Mouse (Mus musculus) CH12F3 (cell line): ENCODE results near the gene Nckap5.

Experiments
- in situ Hi-C: fragments of 300-500 bp; cut with MboI; formaldehyde crosslinking; loops from 2 replicates; pipeline ENCODE4 v1.14.3; 2020; ENCODE audit warnings: low sequenced_read_pairs

Nckap5 gene

DNA sequence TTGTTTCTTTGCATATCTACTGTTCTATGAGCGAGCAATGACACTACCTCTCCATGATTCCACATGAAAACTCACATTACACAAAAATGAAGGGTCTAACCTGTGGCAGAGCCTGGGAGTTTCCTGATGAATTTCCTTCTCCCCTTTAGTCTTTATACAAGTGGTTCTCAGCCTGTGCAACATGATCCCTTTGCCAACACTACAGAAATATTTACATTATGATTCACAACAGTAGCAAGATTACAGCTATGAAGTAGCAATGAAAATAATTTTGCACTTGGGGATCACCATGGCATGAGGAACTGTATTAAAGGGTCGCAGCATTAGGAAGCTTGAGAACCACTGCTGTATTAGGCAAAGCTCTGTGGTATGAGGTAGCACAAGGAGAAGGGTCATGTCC, 191.1 kb downstream of the Nckap5 start:
- in situ Hi-C loops: no loop called here

GRCm38 (mm10) chr1:126637515-126637914, 193.1 kb downstream of the Nckap5 start:
- in situ Hi-C loops: no loop called here

DNA sequence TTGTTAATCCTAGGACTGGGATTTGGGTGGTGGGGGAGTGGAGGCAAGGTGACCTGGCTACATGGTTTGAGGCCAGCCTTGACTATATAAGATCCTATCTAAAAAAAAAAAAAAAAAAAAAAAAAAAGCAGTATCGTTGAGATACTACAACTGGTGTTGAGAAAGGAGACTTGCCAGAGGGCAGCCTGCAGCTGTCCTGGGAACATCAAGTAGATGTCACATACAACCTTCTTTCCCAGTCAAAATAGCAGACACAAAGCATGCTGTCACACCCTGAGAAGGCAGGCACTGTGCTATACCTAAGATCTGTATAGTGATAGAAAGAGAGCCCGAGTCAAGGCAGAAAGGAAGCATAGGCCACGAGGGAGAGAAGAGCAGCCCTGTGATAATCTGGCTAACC, 204.4 kb downstream of the Nckap5 start:
- in situ Hi-C loops: no loop called here

- in situ Hi-C loops: no loop called here
Measured at GRCm38 (mm10) chr1:126622036-126622435, 208.6 kb downstream of the Nckap5 start.

GRCm38 (mm10) chr1:126617464-126618041, 213.0 kb downstream of the Nckap5 start:
- in situ Hi-C loops: no loop called here

DNA sequence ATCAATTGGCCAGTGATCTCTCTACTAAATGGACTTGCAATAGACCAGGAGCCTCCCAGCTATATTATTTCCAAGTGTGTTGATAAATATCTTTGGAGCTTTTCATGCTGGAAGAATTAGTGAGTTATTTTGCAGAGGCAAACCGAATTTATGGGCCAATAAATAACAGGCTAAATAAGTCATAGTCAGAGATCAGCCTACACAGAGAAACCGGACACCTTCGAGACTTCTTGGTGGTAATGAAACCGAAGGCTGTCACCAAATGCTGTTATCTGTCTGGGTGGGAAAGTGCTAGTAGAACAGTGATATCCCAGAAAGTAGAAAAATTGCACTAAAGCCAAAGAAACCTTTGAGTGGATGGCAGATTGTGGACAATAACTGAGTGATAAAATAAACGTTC, 213.6 kb downstream of the Nckap5 start:
- in situ Hi-C loops: no loop called here

DNA sequence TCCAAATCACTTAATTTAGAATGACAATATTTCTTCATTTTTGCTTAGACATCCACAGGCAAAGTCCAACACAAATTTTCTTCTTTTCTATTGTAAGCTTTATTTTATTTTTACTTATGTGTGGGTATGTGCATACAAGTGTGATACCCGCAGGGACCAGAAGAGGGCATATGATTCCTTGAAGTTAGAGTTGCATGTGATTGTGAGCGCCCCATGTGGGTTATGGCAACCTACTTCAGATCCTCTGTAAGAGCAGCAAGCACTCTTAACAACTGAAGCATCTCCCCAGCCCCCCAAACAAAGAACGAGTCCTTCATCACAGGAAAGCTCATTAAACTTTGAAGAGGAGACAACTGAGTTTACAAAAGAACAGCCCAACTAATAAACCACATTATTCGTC, 217.7 kb downstream of the Nckap5 start:
- in situ Hi-C loops: no loop called here

- in situ Hi-C loops: no loop called here
Measured at GRCm38 (mm10) chr1:126608586-126608985, 222.0 kb downstream of the Nckap5 start.

- in situ Hi-C loops: no loop called here
Measured at GRCm38 (mm10) chr1:126606189-126607080, 224.2 kb downstream of the Nckap5 start.

- in situ Hi-C loops: no loop called here
Measured at GRCm38 (mm10) chr1:126604551-126604950, 226.0 kb downstream of the Nckap5 start.

DNA sequence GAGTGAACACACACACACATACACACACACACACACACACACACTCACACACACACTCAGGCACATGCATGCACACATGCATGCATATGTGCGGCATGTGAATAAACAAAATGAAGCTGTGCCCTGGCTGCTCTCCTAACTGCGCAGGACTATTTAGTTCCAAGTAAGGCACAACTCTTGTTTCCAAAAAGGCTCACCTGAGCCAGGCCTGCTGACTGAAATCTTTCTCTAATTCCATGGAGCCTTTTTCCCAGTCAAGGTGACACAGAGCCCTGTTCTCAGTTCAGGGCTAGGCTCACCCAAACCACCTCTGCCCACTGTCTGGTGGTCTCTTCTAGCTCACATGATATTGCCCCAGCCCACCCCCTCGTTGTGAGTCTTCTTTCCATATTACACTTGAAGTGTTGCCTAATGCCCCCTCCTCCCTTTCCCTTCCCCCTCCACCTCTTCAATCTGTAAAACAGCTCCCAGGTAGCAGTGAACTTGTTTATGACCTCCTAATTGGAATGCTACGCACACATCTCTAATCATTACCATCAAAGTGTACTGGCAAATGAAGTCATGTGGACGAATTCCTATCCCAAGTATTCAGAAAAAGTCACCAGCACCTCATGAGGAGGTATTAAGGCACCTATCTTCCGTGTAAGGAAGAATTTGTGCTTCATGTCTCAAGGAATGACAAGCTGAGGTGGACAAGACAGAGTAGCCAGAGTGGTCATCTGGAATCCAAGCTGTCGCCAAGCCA, 226.7 kb downstream of the Nckap5 start:
- in situ Hi-C loops: no loop called here

- in situ Hi-C loops: no loop called here
Measured at GRCm38 (mm10) chr1:126600596-126600995, 230.0 kb downstream of the Nckap5 start.

GRCm38 (mm10) chr1:126597376-126597775, 233.2 kb downstream of the Nckap5 start:
- in situ Hi-C loops: no loop called here

GRCm38 (mm10) chr1:126594796-126595195, 235.8 kb downstream of the Nckap5 start:
- in situ Hi-C loops: no loop called here

DNA sequence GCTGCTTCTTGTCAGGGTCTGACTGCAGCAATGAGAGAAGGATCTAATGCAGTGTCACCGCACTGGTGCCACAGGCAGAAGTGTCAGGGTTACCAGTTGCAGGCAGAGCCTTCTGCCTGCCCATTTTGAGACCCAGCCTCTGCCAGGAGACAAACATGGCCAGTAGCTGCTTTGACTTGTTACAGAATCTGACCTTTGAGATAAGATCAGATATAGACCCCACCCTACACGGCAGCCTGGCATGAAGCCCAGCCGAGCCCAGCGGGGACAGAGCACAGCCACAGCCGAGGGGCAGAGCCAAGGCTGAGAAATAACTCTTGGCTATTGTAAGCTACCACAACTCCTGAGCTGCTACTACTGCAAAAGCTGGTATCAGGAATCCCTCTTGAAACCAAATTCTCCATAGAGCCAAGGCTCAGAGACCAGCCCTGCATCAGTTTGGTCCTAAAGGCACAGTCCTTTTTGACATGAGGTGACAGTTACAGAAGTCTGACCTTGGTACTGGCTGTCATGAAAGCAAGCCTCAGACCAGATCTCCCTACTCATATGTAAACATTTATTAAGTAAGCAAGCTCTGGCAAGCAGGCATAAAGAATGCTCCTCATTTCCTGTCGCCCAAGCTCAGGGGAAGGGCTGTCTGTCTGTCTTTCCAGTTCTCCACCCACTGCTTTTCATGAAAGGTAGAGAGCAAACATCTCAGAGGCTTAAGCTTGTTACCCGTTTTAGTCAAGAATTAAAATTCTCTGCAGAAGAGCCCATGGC, 237.4 kb downstream of the Nckap5 start:
- in situ Hi-C loops: no loop called here

GRCm38 (mm10) chr1:126590911-126591310, 239.7 kb downstream of the Nckap5 start:
- in situ Hi-C loops: no loop called here

DNA sequence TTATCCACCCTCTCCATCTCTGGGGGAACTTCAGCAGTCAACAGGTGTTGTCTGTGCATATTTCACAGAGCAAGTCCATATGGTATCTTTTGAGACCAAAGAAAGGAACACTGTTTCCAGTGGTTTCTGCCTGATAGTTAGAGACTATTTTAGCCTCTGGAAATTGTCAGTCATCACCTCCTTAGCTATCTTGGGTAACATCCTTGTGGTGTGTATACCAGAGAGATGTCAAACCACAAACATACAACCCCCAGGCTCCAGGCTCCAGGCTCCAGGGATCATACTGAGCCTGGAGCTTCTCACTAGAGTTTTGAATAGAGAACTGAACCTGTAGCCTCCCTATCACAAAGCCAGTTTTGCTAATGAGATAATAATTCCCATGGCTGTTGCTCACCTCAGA, 252.4 kb downstream of the Nckap5 start:
- in situ Hi-C loops: no loop called here

- in situ Hi-C loops: no loop called here
Measured at GRCm38 (mm10) chr1:126574295-126574694, 256.3 kb downstream of the Nckap5 start.

GRCm38 (mm10) chr1:126573714-126574113, 256.9 kb downstream of the Nckap5 start:
- in situ Hi-C loops: no loop called here

DNA sequence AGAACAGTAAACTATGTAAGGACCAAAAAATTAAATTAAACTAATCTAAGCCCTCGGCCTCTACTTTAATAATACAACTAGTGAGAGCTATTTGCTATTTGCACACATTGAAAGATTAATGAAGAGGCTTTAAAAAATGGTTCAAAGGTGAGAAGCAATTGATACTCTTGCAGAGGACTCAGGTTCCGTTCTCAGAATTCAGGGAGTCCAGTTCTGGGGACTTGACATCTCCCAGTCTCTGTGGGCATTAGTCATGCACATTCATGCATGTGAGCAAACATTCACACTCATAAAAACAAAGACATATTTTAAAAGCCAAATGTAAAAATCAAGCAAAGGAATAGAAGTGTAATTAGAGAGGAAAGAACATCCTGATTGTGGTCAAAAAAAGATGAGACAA, 257.5 kb downstream of the Nckap5 start:
- in situ Hi-C loops: no loop called here
